Mouse (Mus musculus): ENCODE data around the gene Fgd3. TPM values are rescaled to one million over a fixed set of nuclear protein-coding genes. Genes with fewer than 3 reads are reported as not detected.

The Fgd3 gene
- total RNA-seq, 4 experiments from 2014 or later: 1.2 to 2.4 (median 1.7) TPM

- DNase-seq (ENCODE audit: low spot score): no peak
These were observed 103.1 kb downstream of the Fgd3 start for GRCm38 (mm10) chr13:49216808-49217561.

GRCm38 (mm10) chr13:49216220-49216552, 103.9 kb downstream of the Fgd3 start:
- no peak for DNase-seq (ENCODE audit: low spot score)

GRCm38 (mm10) chr13:49215504-49216219, 104.4 kb downstream of the Fgd3 start, which contains the start of gene Card19:
Card19 (minus strand) TSS chr13:49216037.
- DNase-seq (ENCODE audit: low spot score): peak; percentile 97

- no peak for DNase-seq (ENCODE audit: low spot score)
These were observed 105.0 kb downstream of the Fgd3 start for GRCm38 (mm10) chr13:49215128-49215503.

GRCm38 (mm10) chr13:49214454-49214853, 105.7 kb downstream of the Fgd3 start:
- DNase-seq (ENCODE audit: low spot score): no peak

GRCm38 (mm10) chr13:49213531-49213932, 106.6 kb downstream of the Fgd3 start:
- no peak for DNase-seq (ENCODE audit: low spot score)

GRCm38 (mm10) chr13:49212711-49213500, 107.2 kb downstream of the Fgd3 start:
- no peak for DNase-seq (ENCODE audit: low spot score)

Other genes with a start within 250 kb of the Fgd3 start
- 10 to 100 TPM; 60.5 to 89.6 (median 75.4) TPM for gene Wnk2, start 172.3 kb downstream of the Fgd3 start, total RNA-seq (2022)
- gene Ninj1, start 132.8 kb downstream of the Fgd3 start, total RNA-seq (2022): 100 to 1,000 TPM; 111 to 152 (median 131) TPM
- gene Card19, start 104.3 kb downstream of the Fgd3 start, total RNA-seq (2022): 100 to 1,000 TPM; 132 to 152 (median 141) TPM
- under 1 TPM; 0.31 to 0.78 (median 0.64) TPM for gene Susd3, start 71.6 kb downstream of the Fgd3 start, total RNA-seq (2022)
- gene Bicd2, start 21.3 kb upstream of the Fgd3 start, total RNA-seq (2022): 10 to 100 TPM; 67.9 to 79.2 (median 73.3) TPM
- gene Ippk, start 100.9 kb upstream of the Fgd3 start, total RNA-seq (2022): 1 to 10 TPM; 5.5 to 7.5 (median 7.1) TPM
- 1 to 10 TPM in 2 of 4 experiments, under 1 TPM in 2; 0.73 to 1.3 (median 1.0) TPM for gene Tes3-ps, start 173.0 kb upstream of the Fgd3 start, total RNA-seq (2022)
- 10 to 100 TPM; 10.8 to 14.2 (median 11.6) TPM for gene Ecm2, start 184.5 kb upstream of the Fgd3 start, total RNA-seq (2022)
- 10 to 100 TPM in 3 of 4 experiments, 1 to 10 TPM in 1; 8.3 to 17.7 (median 15.3) TPM for gene Aspn, start 224.1 kb upstream of the Fgd3 start, total RNA-seq (2022)

Measured in heart, adult 8-10 months (tissue).